Mouse (Mus musculus): Measurements from ENCODE around the gene Fam186b.

GRCm38 (mm10) chr15:99344148-99344870 lies 48.6 kb upstream of the Fam186b start:
- TF ChIP-seq CTCF (IDR thresholded peaks at IDR 0.05; ENCODE audit: low read depth, low read length) = no peak
- TF ChIP-seq EP300 (IDR thresholded peaks at IDR 0.05; ENCODE audit: insufficient read depth, low read depth, low read length) = no peak

All from ES-Bruce4 (cell line).